Mouse (Mus musculus) splenic B cell, adult 2 months (primary cell): ENCODE measurements around the gene Slk.

ENCODE experiments used
- DNase-seq: peaks from one replicate; pipeline ENCODE4 v3.0.0-alpha.2; 2011; ENCODE audit warnings: low read depth, low spot score
- H3K27me3 ChIP-seq: 2 replicates; pipeline ENCODE4 v1.6.1; 2012; ENCODE audit warnings: mild to moderate bottlenecking, low read length, moderate library complexity, mixed read lengths; ENCODE audit not compliant: control insufficient read depth, poor library complexity, insufficient read depth, severe bottlenecking
- H3K36me3 ChIP-seq: 2 replicates; pipeline ENCODE4 v1.6.1; 2012; ENCODE audit warnings: mild to moderate bottlenecking, low read length, moderate library complexity, mixed read lengths; ENCODE audit not compliant: control insufficient read depth, poor library complexity, insufficient read depth, severe bottlenecking

Gene Slk

DNA sequence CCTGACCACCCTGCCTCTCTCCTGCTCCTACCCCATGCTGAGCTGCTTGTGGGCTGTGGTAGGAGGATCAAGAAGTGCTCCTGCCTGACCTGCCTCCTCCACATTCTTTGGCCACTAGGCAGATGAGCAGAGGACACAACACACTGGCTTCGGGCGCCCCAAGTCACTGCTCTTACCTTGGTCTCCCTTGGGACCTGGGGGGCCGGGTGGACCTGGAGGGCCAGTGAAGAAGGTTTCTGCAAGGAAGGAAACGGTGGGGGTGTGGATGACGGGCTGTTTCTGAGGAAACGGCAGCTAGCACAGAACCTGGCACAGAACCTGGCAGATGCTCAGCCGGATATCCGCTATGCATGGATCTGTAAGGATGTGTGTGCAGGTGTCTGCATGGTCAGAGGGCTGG, 73.7 kb downstream of the Slk start:
- Histone ChIP-seq H3K36me3 (no peaks in the 10 kb centered on the region), H3K27me3 (no peaks in the 10 kb centered on the region)
- DNase-seq: no peak

- DNase-seq: no peak
- Histone ChIP-seq H3K27me3 (no peaks in the 10 kb centered on the region), H3K36me3 (no peaks in the 10 kb centered on the region)
Observed at GRCm38 (mm10) chr19:47654896-47655295, 75.4 kb downstream of the Slk start.

GRCm38 (mm10) chr19:47658914-47659535, 79.5 kb downstream of the Slk start:
- peak; percentile 50 for DNase-seq
- Histone ChIP-seq H3K36me3 (no peaks in the 10 kb centered on the region), H3K27me3 (no peaks in the 10 kb centered on the region)

GRCm38 (mm10) chr19:47659765-47660408, 80.4 kb downstream of the Slk start:
- Histone ChIP-seq H3K27me3 (no peaks in the 10 kb centered on the region), H3K36me3 (no peaks in the 10 kb centered on the region)
- no peak for DNase-seq

DNA sequence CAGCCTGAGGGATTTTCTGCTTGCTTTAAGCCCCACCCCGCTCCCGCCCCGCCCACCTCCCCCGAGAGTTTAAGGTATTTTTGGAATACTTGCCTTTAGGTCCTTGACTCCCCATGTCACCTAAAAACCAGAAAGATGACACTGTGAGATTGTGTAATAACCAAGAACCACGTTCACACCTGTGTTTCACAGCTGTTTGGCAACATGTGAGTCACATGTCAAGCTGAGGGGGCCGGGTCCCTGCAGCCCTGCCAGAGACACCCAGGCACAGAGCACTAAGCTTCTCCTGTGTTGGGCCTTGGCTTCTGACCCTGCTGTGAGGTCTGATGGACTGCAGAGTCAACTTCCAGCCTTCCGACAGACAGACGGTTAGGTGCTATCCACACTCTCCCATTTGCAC, 88.1 kb downstream of the Slk start:
- no peak for DNase-seq
- Histone ChIP-seq H3K27me3 (no peaks in the 10 kb centered on the region), H3K36me3 (no peaks in the 10 kb centered on the region)

GRCm38 (mm10) chr19:47668399-47668798, 88.9 kb downstream of the Slk start:
- DNase-seq: no peak
- no peaks in the 10 kb centered on the region for H3K27me3 ChIP-seq
- H3K36me3 ChIP-seq: no peaks in the 10 kb centered on the region

- H3K36me3 ChIP-seq: no peaks in the 10 kb centered on the region
- no peaks in the 10 kb centered on the region for H3K27me3 ChIP-seq
- peak; percentile 52 for DNase-seq
Observed at GRCm38 (mm10) chr19:47674419-47674818, 94.9 kb downstream of the Slk start.

DNA sequence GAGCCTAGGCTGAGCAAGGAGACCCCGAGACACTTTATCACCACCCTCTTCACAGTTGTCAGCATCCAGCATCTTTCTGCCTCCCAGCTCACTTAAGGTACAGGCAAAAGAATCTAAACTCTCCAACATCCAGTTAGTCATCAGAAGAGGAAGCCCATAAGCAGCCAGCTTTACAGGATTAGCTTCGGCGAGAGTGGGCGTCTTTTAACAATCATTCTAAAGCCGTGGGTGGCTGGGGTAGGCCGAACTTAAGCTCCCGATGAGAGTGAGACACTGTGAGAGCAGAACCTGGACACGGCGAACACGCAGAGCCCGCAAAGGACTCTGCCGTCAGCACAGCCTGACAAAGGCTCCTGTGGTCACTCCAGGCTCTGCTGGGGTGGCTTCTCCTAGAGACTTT, 99.2 kb downstream of the Slk start:
- Histone ChIP-seq H3K27me3 (no peaks in the 10 kb centered on the region), H3K36me3 (no peaks in the 10 kb centered on the region)
- no peak for DNase-seq

GRCm38 (mm10) chr19:47689592-47689991, 110.1 kb downstream of the Slk start:
- DNase-seq: no peak
- H3K36me3 ChIP-seq: no peaks in the 10 kb centered on the region
- H3K27me3 ChIP-seq: no peaks in the 10 kb centered on the region

DNA sequence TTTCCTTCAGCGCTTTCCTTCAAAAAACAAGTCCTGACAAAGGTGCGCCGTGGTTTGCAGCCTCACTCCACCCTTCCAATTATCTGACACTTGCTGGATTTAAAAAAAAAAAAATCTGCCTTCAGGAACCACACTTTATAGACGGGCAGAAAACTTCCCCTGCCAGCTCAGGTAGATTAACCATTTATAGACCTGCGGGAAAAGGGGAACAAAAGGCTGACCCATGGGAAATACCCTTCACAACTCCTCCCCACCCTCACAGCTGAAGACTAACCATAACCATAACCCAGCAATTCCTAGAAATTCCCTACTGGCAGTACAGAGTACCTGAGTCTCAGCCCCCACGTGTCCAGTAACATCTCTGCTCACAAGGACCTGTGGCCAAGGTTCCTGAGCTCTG, 112.5 kb downstream of the Slk start, which contains the start of gene Col17a1:
TSS of gene Col17a1 (minus strand) at position 101 of the 400 bp plus-strand sequence.
- no peaks in the 10 kb centered on the region for H3K27me3 ChIP-seq
- no peaks in the 10 kb centered on the region for H3K36me3 ChIP-seq
- no peak for DNase-seq
